Mouse (Mus musculus): ENCODE measurements around the gene Ebf1.

DNA sequence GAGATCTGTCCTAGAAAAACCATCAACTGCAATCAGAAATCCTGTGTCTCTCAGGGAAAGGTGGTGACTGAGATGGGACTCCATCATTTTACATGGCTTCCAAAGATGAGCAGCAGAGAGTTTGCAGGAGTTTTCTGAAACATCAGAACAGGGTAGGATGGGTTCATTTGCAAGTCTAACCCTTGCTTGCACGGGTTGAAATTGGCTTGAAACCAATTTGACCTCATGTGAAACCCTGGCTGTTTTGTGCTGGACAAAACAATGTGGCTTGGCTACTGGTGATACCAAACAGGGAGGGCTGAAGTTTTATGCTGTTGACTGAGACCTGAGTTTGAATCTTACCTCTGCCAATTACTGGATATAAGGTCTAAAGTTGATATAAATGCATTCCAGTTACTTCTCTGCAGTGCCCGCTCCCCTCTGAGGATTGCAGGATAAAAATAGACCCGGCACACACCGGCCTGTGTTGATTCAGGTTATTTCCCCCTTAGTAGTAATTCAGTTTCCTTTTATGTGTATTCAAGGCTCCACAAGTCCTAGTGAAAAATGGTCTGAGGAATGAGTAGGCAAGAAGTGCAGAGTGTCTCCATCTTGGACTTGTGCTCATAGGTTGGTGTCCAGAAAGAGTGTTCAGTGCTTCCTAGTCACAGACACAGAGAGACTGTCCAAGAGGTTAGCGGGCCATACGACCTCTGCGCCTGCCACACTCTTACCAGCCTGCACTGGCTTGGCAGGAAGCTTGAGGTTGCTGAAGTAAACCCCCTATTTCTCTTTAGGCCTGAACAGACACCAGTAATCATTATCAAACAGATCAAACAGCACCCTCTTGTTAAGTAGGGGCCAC lies 147.1 kb downstream of the Ebf1 start:
- TF ChIP-seq CTCF (IDR thresholded peaks at IDR 0.05; ENCODE audit: low read depth) (no peak), EP300 (optimal IDR thresholded peaks at IDR 0.05) (no peak)

All from stomach, postnatal 0 days (tissue).